Mouse (Mus musculus): Measurements from ENCODE around the gene Lrrc3c. TPM values are rescaled to one million over a fixed set of nuclear protein-coding genes. Genes with fewer than 3 reads are reported as not detected.

Lrrc3c gene
- polyA plus RNA-seq, 1 experiment from 2014 or later, result not detected

DNA sequence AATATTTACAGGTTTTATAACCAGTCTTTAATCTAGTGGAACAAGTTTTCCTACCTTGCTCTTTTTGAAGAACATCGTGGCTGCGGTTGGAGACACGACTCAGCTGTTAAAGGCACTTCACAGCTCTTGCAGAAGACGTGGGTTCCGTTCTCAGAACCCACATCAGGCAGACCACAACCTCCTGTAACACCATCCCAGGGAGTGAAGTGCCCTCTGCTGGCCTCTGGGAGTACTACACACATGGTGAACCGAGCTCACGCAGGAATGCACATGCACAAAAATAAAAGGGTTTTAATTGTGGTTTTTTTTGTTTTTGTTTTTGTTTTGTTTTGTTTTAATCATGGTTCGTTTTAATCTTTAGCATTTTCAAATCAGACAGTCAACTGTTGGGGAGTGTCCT lies 29.8 kb upstream of the Lrrc3c start:
- H3K27me3 ChIP-seq (replicated peaks; ENCODE audit: control insufficient read depth, insufficient read depth, low read length), result no peaks in the 10 kb centered on the region
- ATAC-seq, result no peak
- H3K27ac ChIP-seq (ENCODE audit: low read depth, low read length), result no peak overlapping the region
- WGBS, result 90% methylated on average over 8 of the region's 8 CpGs
- H3K9me3 ChIP-seq (ENCODE audit: control insufficient read depth, low read length), result no peaks in the 10 kb centered on the region
- no peaks in the 10 kb centered on the region for H3K36me3 ChIP-seq (ENCODE audit: control insufficient read depth, insufficient read depth, low read length)
- H3K4me3 ChIP-seq (ENCODE audit: low read length), result no peak overlapping the region
- H3K4me2 ChIP-seq (ENCODE audit: low read length), result no peak overlapping the region
- H3K4me1 ChIP-seq (ENCODE audit: control insufficient read depth, insufficient read depth, low read depth, low read length), result no peaks in the 10 kb centered on the region
- no peak overlapping the region for H3K9ac ChIP-seq (ENCODE audit: low read depth, low read length)

DNA sequence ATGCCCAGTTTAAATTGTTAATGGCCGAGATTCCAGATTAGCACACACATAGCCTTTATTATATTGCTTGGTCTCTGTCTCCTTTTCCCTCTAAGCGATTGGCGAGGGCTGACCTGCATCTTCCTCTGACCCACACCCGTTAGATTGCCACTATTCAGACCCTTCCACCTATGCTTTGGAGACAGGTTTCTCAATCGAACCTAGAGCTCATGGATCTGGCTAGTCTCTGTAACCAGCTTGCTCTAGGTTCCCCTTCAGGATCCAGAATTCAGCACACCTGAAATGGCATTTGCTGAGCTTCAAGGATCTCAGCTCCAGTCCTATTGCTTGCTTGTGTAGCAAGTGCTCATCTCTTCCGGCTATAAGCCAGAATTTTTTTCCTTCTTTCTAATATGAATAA lies 28.6 kb upstream of the Lrrc3c start:
- WGBS, result 89% methylated on average over 6 of the region's 6 CpGs
- Histone ChIP-seq H3K4me1 (ENCODE audit: control insufficient read depth, insufficient read depth, low read depth, low read length) (no peaks in the 10 kb centered on the region), H3K27me3 (replicated peaks; ENCODE audit: control insufficient read depth, insufficient read depth, low read length) (no peaks in the 10 kb centered on the region), H3K9me3 (ENCODE audit: control insufficient read depth, low read length) (no peaks in the 10 kb centered on the region), H3K9ac (ENCODE audit: low read depth, low read length) (no peak overlapping the region), H3K27ac (ENCODE audit: low read depth, low read length) (no peak overlapping the region), H3K4me2 (ENCODE audit: low read length) (no peak overlapping the region), H3K36me3 (ENCODE audit: control insufficient read depth, insufficient read depth, low read length) (no peaks in the 10 kb centered on the region), H3K4me3 (ENCODE audit: low read length) (no peak overlapping the region)
- ATAC-seq, result no peak

DNA sequence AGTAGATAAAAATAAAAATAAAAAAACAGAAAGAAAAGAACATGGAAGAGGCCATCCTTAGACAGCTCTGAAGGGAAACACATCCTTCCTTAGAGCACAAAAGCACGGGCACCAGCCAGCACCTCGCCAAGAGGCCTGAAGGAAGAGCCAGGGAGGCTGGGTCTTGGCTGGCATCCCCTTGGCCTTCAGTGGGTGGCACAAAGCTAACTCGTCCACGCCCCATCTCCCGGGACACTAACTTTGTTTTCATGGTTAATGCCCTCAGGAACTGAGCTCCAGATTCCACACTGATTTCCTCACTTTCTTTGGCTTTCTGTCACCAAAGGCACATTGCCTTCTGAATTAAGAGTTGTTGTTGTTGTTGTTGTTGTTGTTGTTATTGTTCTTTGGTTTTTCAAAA lies 20.3 kb upstream of the Lrrc3c start:
- Histone ChIP-seq H3K9me3 (ENCODE audit: control insufficient read depth, low read length) (no peaks in the 10 kb centered on the region), H3K4me2 (ENCODE audit: low read length) (no peak overlapping the region), H3K27ac (ENCODE audit: low read depth, low read length) (no peak overlapping the region), H3K4me3 (ENCODE audit: low read length) (no peak overlapping the region), H3K4me1 (ENCODE audit: control insufficient read depth, insufficient read depth, low read depth, low read length) (no peaks in the 10 kb centered on the region), H3K27me3 (replicated peaks; ENCODE audit: control insufficient read depth, insufficient read depth, low read length) (no peaks in the 10 kb centered on the region), H3K36me3 (ENCODE audit: control insufficient read depth, insufficient read depth, low read length) (peaks cover 8% of the 10 kb centered on the region), H3K9ac (ENCODE audit: low read depth, low read length) (no peak overlapping the region)
- 77% methylated on average over 5 of the region's 5 CpGs for WGBS
- no peak for ATAC-seq

DNA sequence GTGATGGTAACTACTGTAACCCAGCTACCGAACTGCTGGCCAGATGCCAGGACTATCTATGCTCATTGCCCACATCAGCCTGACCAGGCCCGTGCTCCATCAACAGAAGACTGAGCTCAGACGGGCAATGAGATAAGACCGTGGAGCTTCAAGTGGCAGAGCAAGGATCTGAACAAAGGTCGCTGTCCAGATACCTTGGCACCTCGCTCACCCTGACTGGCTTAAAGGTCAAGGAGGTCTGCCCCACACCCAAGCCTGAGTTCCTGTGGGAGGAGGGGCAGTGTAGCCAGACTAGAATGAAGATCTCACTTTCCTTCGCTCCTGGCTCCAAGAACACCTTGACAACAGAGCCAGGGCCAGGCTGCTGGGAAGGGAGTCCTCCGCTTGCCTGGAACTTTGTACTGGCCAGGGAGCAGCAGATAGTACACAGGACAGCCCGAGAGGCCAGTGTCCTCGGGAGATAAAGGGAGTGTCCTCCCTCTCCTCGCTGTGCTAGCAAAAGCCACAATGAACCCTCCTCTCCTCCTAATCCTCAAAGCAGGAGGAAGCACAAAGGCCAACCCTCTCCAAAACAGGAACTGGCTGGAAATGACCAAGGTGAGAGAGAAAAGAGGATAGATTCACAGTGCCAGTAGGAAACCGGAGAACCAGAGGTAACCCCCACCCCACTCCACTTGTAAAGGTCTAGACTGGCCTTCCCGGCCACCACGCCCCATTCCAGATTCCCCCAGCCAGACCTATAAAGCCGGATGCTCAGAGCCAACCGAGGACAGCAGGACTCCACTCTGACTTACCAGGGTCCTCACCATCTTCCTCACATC lies 17.6 kb upstream of the Lrrc3c start:
- no peak overlapping the region for H3K4me2 ChIP-seq (ENCODE audit: low read length)
- H3K4me3 ChIP-seq (ENCODE audit: low read length), result no peak overlapping the region
- peaks cover 10% of the 10 kb centered on the region for H3K4me1 ChIP-seq (ENCODE audit: control insufficient read depth, insufficient read depth, low read depth, low read length)
- 80% methylated on average over 16 of the region's 16 CpGs for WGBS
- H3K9me3 ChIP-seq (ENCODE audit: control insufficient read depth, low read length), result no peaks in the 10 kb centered on the region
- no peak for ATAC-seq
- no peaks in the 10 kb centered on the region for H3K27me3 ChIP-seq (replicated peaks; ENCODE audit: control insufficient read depth, insufficient read depth, low read length)
- H3K27ac ChIP-seq (ENCODE audit: low read depth, low read length), result no peak overlapping the region
- no peak overlapping the region for H3K9ac ChIP-seq (ENCODE audit: low read depth, low read length)
- peaks cover 12% of the 10 kb centered on the region for H3K36me3 ChIP-seq (ENCODE audit: control insufficient read depth, insufficient read depth, low read length)

DNA sequence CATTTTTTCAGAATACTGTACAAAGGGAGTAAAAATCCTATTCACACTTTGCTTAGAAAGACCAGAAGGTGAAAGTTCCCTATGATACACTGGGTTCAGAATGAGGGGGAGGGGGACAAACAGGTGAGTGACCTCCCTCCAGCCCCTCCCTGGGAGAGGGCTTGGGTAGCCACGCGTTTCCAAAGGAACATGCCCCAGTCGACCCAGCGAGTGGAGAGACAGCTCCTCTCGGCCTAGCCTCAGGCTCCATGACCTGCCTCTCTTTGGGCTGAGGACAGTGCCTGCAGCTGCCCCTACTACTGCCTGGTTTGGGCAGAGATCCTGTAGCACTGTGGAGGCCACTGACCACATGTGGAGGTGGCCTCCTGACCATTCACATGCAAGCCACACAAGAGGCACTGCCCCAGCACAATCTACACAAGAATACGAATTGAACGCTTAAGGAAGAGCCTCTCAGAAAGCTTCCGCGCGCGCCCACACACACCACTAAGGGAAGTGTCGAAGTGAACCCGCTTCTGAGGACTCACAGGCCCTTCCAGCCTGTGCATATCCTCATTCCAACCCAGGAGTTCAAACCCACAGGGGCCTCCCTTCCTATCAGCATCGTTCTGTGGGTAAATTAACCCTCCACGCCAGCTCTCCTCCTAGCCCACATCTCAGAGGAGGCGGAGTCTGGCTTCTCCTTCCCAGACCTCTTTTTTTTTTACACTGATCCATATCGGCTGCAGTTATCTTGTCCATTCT lies 16.6 kb upstream of the Lrrc3c start:
- whole genome bisulfite sequencing, result 61% methylated on average over 16 of the region's 17 CpGs

DNA sequence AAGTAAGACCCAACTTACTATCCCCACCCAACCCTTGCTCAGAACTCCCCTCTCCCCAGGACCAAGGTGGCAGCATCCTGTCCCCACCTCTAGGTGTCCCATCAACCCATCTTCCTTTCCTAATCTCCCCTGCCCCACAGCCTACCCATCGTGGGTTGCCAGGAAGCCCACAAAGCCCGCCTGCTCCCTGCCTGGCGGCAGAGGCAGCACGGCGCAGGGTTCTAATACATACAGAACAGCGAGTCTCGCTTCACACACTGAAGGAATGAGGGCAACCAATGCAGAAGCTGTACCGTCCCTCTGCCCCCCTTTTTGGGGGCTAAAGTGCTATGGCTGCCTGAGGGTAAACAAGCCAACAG lies 16.1 kb upstream of the Lrrc3c start:
- peaks cover 12% of the 10 kb centered on the region for H3K36me3 ChIP-seq (ENCODE audit: control insufficient read depth, insufficient read depth, low read length)
- H3K4me1 ChIP-seq (ENCODE audit: control insufficient read depth, insufficient read depth, low read depth, low read length), result peaks cover 19% of the 10 kb centered on the region
- H3K4me2 ChIP-seq (ENCODE audit: low read length), result no peak overlapping the region
- H3K27me3 ChIP-seq (replicated peaks; ENCODE audit: control insufficient read depth, insufficient read depth, low read length), result no peaks in the 10 kb centered on the region
- no peak overlapping the region for H3K4me3 ChIP-seq (ENCODE audit: low read length)
- H3K27ac ChIP-seq (ENCODE audit: low read depth, low read length), result no peak overlapping the region
- no peaks in the 10 kb centered on the region for H3K9me3 ChIP-seq (ENCODE audit: control insufficient read depth, low read length)
- ATAC-seq, result no peak
- H3K9ac ChIP-seq (ENCODE audit: low read depth, low read length), result no peak overlapping the region
- WGBS, result 84% methylated on average over 8 of the region's 8 CpGs

More for the DNA sequence above, 16.6 kb upstream of the Lrrc3c start:
- Histone ChIP-seq H3K9me3 (ENCODE audit: control insufficient read depth, low read length) (no peaks in the 10 kb centered on the region), H3K9ac (ENCODE audit: low read depth, low read length) (no peak overlapping the region), H3K27ac (ENCODE audit: low read depth, low read length) (no peak overlapping the region), H3K36me3 (ENCODE audit: control insufficient read depth, insufficient read depth, low read length) (peaks cover 12% of the 10 kb centered on the region), H3K27me3 (replicated peaks; ENCODE audit: control insufficient read depth, insufficient read depth, low read length) (no peaks in the 10 kb centered on the region), H3K4me2 (ENCODE audit: low read length) (no peak overlapping the region), H3K4me1 (ENCODE audit: control insufficient read depth, insufficient read depth, low read depth, low read length) (peaks cover 19% of the 10 kb centered on the region), H3K4me3 (ENCODE audit: low read length) (no peak overlapping the region)
- ATAC-seq, result no peak

DNA sequence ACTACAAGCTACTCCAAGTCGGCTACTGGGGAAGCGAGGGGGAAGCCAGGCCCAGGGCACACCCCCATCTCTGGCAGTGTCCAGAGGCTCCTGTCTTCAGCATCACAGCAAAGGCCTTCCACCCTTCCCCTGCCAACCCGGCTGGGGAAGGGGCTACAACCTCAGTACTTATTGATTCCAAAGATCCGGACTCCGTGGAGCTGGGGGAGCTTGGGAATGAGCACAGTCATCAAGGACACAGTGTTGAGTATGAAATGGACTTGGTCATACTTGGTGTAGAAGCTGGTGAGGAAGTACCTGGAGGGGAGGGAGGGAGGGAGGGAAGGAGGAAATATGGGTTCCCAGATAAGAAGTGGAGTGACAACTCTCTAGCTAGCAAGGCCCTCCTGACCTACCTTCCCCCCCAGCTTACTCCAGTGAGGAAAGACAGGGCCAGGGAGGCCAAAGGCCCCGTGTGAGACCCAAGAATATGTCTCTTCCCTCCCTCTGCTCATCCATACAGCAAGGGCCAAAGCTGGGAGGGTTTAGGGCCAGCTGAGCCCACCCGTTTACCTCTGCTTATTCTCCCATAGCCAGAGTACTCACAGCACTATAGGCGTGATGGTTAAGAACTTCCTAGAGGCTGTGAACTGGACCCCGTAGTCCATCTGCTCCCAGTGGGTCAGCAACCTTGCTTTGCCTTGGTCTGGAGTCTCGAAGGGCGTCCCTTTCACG lies 15.4 kb upstream of the Lrrc3c start:
- Histone ChIP-seq H3K4me1 (ENCODE audit: control insufficient read depth, insufficient read depth, low read depth, low read length) (peaks cover 22% of the 10 kb centered on the region), H3K36me3 (ENCODE audit: control insufficient read depth, insufficient read depth, low read length) (peaks cover 12% of the 10 kb centered on the region), H3K9ac (ENCODE audit: low read depth, low read length) (no peak overlapping the region), H3K27me3 (replicated peaks; ENCODE audit: control insufficient read depth, insufficient read depth, low read length) (no peaks in the 10 kb centered on the region), H3K4me3 (ENCODE audit: low read length) (no peak overlapping the region), H3K9me3 (ENCODE audit: control insufficient read depth, low read length) (no peaks in the 10 kb centered on the region), H3K4me2 (ENCODE audit: low read length) (no peak overlapping the region), H3K27ac (ENCODE audit: low read depth, low read length) (no peak overlapping the region)
- no peak for ATAC-seq
- 89% methylated on average over 12 of the region's 12 CpGs for WGBS

DNA sequence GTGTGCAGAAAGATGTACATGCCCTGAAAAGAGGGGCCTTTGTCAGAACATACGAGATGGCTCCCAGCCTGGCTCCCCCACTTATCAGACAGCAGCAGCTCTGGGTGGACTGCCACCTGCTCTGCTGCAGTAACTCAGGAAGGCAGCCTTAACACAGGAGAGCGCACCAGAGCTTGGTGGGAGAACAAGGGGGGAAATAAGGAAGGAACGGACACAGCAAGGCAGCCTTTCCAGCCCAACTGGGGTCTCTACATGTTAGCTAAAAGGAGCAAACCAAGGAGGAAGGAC lies 14.9 kb upstream of the Lrrc3c start:
- Histone ChIP-seq H3K4me1 (ENCODE audit: control insufficient read depth, insufficient read depth, low read depth, low read length) (peaks cover 23% of the 10 kb centered on the region), H3K36me3 (ENCODE audit: control insufficient read depth, insufficient read depth, low read length) (peaks cover 12% of the 10 kb centered on the region), H3K4me2 (ENCODE audit: low read length) (no peak overlapping the region), H3K4me3 (ENCODE audit: low read length) (no peak overlapping the region), H3K27ac (ENCODE audit: low read depth, low read length) (no peak overlapping the region), H3K27me3 (replicated peaks; ENCODE audit: control insufficient read depth, insufficient read depth, low read length) (no peaks in the 10 kb centered on the region), H3K9ac (ENCODE audit: low read depth, low read length) (no peak overlapping the region), H3K9me3 (ENCODE audit: control insufficient read depth, low read length) (no peaks in the 10 kb centered on the region)
- WGBS, result 91% methylated on average over 3 of the region's 3 CpGs
- no peak for ATAC-seq

DNA sequence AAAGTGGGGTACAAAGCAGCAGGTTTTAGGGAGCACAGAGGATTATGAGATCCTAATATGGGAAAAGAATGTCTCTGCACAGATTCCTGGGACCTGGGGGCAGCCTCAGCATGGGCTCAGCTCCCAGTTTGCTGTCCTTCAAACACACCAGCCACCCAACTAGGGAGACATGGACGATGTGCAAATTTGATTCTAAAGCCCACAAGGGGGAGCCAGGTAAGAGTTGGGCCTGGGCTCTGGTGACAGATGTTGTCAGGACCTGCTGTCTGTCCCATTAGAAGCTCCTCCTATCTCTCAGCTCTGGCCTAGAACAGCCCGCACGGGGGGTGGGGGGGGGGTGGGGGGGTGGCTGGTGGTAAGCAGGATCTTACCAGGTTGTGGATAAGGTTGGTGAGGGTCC lies 14.5 kb upstream of the Lrrc3c start:
- no peak overlapping the region for H3K4me2 ChIP-seq (ENCODE audit: low read length)
- ATAC-seq, result no peak
- H3K9me3 ChIP-seq (ENCODE audit: control insufficient read depth, low read length), result no peaks in the 10 kb centered on the region

More for the DNA sequence above, 14.5 kb upstream of the Lrrc3c start:
- Histone ChIP-seq H3K36me3 (ENCODE audit: control insufficient read depth, insufficient read depth, low read length) (peaks cover 12% of the 10 kb centered on the region), H3K27ac (ENCODE audit: low read depth, low read length) (no peak overlapping the region), H3K27me3 (replicated peaks; ENCODE audit: control insufficient read depth, insufficient read depth, low read length) (no peaks in the 10 kb centered on the region), H3K4me3 (ENCODE audit: low read length) (no peak overlapping the region), H3K9ac (ENCODE audit: low read depth, low read length) (no peak overlapping the region), H3K4me1 (ENCODE audit: control insufficient read depth, insufficient read depth, low read depth, low read length) (peaks cover 25% of the 10 kb centered on the region)
- 39% methylated on average over 3 of the region's 3 CpGs for WGBS

Data from hindbrain, embryonic 16.5 days (tissue).